Mouse (Mus musculus): ENCODE measurements around the gene Fsd2.
A peak's percentile ranks its signal among the peaks of the same experiment; 100 is the strongest.

DNA sequence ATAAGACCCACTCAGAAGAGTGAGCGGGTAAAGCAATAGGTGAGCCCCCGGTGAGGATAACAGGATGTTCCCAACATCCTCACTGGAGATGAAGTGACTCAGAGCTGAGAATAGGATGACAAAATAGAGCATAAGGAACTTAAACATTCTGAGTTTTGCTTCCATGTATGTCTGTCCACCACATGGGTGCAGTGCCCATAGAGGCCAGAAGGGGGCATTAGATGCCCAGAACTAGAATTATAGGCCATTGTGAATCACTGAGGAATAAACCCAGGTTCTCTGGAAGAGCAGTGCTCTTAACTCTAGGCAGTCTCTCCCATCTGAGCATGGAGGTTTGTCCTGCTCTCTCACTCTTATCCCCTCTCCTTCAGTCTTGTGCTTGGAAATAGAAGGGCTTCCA lies 12.4 kb downstream of the Fsd2 start:
- peak; percentile 89 for TF ChIP-seq CTCF (conservative IDR thresholded peaks at IDR 0.05; ENCODE audit: low read length)
- no peak for TF ChIP-seq POU5F1 (IDR thresholded peaks at IDR 0.05; ENCODE audit: borderline replicate concordance, low read length)
- no peak for TF ChIP-seq NANOG (IDR thresholded peaks at IDR 0.05; ENCODE audit: borderline replicate concordance, low read length)
